Mouse (Mus musculus): ENCODE data around the gene Pdcd1lg2.

- TF ChIP-seq CTCF (conservative IDR thresholded peaks at IDR 0.05; ENCODE audit: low read length), result no peak
- no peak for TF ChIP-seq NANOG (IDR thresholded peaks at IDR 0.05; ENCODE audit: borderline replicate concordance, low read length)
- TF ChIP-seq POU5F1 (IDR thresholded peaks at IDR 0.05; ENCODE audit: borderline replicate concordance, low read length), result no peak
These were observed 83.7 kb downstream of the Pdcd1lg2 start for GRCm38 (mm10) chr19:29494454-29494853.
